Mouse (Mus musculus) adrenal gland, postnatal 14 days (tissue): ENCODE data around the gene Rpl38. TPM values are rescaled to one million over a fixed set of nuclear protein-coding genes. Genes with fewer than 3 reads are reported as not detected.

Experiments used
- DNase-seq: peaks from one replicate; pipeline ENCODE4 v3.0.0; 2021; ENCODE audit warnings: mixed read lengths
- total RNA-seq: library from RNA; stranded (reverse); gene quantifications from 2 replicates; pipeline ENCODE4 v1.2.3, GENCODE M21; 2021

Gene Rpl38
- total RNA-seq, 1 experiment from 2014 or later: 1,048 TPM

DNA sequence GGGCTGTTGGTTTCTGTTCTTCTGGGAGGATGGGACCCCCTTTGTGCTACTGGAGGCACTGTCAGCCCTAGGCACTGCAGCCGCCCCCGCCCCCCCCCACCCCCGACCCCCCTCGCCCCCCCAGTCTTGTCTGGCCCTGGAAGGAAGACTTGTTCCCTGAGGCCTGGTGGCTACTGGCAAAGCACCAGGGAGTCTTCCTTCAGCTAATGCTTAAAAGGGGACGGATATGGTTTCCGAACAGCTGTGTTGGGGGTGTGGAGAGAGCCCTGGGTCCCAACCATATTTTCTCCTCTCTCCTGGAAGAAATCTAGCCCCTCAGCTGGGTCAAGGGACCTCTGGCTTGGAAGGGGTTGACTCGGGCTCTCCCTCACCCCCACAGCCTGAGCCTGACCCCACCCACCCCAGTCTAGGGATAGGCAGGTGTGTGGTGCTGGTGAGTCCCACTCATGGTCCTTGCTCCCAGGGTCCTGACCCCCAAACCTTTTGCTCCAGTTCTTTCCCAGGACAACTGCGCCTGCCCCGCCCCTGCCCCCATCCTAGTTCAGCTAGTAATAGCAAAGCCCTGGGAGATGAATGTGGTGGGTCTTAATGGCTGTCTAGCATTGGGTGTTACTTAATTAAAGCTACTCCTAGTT, 8.7 kb downstream of the Rpl38 start:
- no peak for DNase-seq

DNA sequence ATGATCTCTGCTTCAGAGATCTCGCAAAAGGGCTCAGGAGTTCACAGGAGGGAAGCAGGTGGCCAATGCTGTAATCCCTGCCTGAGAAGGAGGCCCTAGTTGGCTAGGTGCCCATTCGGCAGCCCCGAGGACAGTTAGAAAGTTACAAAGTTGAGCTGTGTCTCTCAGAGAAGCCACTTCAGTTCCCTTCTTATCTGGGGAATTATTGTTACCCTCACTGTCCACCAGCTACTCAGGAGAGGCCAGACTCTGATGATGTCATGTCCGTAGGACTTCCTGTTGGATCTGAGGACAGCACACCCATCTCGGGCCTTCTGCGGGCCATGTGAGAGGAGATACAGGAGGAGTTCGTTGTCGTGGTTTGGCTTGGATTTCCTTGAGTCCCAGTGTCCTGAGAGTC, 11.3 kb downstream of the Rpl38 start:
- peak; percentile 76 for DNase-seq

DNA sequence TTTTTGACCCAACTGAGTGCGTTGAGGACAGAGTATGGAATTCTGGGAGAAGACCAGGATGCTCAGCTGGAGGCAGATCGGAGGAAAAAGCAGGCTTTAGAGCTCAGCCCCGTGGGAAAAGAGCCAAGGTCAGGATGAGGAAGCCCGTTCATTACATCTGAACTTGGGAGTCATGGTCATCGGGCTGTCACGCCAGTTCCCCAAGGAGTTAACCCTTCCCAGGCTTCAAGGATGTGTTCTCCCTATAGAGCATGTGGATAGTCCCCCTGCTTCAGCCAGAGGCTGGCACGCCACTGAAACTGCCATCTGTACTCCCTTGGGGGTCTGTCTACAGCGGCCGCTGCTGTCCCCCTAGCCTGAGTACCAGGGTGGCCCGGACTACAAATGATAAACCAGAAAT, 12.0 kb downstream of the Rpl38 start:
- peak; percentile 84 for DNase-seq

DNA sequence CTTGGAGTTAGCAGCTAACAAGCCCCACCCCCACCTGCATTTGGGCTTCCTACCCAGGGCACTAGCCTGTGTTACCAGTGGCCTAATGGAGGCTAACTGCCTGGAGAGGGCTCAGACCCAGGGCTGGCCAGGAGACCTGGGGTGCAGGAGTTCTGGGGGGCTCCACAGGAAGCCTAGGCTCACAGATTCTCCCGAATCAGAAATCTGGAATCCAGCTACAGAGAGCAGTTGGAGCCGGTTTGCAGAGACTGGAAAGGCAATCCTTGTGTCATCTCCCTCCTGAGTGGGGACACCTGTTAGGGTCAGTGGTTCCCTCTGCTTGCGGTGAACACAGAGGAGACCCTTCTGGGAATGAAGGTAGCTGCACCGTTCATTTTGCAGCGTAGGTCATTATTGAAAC, 12.7 kb downstream of the Rpl38 start:
- no peak for DNase-seq

DNA sequence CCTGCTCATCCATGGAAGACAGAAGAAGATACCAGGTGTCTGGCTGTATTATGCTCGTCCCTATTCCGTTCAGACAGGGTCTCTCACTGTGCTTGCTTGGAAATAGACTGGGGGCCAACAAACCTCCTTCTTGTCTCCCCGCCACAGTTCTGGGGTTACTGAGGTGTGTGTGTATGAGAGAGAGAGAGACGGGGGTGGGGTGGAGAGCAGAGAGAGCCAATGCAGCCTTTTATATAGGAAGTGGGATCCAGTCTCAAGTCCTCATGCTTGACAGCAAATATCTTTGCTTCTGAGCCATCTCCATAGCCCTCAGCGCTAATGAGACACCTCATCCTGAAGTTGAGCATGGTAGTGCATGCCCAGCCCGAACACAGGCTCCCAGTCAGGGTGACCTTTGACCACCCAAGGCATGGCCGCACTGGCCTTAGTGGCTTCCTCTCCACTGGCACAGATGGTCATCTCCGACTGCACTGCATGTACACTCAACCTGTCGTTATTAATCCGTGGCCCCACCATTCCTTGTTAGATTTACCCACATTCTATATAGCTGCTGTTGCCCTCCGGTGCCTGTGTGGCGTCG, 14.1 kb downstream of the Rpl38 start:
- no peak for DNase-seq

DNA sequence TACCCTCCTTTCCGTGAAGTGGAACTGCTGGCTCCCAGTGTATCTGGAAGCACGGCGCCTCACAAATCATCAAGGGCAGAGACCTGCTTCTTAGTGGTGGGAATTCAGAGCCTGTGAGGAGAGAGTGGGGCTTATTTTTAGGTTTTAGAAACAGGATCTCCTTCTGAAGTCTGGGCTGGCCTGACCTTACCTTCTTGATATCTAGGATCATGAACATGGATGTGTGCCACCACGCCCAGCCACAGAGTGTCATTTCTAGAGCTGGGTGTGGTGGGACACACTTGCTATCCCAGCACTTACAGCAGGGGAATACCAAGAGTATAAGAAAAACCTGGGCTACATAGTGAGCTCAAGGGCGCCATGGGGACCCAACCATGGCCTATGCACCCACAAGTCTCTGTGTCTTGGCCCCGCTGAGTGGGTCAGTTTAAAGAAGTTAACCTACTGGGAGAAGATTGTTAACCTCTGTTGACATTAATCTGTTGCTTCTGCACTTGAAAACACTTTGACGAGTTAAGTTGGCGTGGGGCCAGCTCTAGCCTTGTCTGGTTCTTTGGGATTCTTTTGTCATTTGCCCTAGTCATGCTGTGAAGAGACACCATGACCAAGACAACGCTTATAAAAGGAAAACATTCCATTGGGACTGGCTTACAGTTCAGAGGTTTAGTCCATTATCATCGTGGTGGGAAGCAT, 14.9 kb downstream of the Rpl38 start:
- no peak for DNase-seq

DNA sequence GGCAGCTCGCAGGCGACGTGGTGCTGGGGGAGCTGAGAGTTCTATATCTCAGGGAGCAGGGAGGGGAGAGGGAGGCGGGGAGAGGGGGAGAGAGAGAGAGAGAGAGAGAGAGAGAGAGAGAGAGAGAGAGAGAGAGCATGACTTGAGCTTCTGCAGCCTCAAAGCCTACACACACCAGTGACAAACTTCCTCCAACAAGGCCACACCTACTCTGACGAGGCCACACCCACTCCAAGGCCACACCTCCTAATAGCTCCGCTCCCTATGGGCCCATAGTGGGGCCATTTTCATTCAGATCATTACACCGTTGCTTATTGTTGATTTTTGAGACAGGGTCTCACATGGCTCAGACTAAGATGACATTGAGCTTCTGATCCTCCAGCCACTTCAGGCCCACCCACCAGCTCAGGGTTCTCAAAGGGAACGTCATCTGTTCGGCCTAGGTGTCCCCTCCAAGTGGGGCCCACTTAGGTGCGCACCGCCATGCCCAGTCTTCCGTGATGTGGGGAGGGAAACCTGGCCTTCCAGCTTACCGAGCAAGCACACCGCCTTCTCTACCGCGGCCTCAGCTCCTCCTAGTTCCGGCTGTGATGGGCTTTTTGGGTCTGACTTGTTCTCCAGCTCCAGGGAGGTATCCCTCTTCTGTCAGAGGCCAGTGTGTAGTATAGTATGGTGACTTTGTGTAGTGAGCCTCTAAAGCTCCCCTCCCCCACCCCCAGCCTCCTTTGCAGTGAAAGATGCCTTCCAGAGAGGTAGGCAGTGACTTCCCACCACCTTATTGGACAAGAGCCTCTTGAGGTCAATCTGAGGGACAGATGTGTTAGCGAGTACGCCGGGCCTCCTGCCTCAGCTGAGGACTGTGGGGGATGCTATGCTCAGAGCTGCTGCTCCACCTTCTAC, 15.6 kb downstream of the Rpl38 start:
- DNase-seq: peak; percentile 9

DNA sequence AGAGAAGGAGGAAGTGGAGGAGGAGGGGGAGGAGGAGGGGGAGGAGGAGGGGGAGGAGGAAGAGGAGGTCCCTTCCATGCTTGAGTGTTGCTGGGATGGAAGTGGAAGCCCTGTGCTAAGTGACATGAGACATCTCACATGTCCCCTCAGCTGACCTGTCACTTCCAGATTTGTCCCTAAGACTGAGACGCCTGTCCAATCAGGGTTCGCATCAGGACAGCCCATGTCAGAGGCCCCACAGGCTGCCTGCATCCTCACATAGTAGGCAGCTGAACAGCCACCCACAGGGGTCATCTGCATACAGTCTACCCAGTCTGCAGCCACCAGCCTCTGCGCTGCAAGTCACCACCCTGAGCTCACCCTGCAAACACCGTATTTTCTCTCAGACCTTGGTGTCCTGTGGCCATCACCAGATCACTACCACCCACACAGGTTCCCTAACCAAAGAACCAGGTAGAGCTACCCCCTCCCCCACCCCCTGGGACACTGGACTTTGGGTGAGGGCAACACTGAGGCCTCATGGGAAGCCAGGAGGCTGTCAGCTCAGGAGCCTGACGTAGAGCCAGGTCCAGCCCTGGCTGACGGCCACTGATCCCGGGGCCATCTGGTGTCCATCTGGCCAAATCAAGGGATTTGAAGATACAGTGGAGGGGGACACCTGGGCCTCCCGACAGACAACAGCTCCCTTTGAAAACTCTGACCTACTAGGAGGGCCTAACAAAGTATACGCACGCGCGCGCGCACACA, 16.5 kb downstream of the Rpl38 start:
- DNase-seq: peak; percentile 51

DNA sequence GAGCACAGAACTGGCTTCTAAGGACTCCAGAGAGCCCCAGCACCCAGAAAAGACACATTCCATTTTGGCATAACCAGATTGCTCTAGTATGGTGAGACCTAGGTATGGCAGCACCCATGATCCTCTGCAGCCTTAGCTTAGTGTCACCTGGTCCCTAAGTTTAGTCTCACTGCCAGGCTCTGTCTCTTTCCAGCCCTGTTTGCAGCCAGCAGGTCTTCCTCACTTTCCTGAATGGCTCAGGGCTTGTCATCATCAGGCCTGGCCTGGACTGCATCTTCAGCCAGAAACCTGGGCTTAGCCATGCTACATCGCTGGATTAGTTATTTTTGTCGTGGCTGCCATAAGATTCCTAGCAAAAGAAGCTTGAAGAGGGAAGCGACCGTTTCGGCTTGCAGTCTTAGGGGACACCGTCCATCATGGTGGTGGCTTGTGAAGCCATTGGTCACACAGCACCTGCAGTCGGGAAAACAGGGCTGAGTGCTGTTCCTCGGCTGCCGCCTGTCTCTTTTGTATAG, 17.3 kb downstream of the Rpl38 start:
- DNase-seq: no peak

DNA sequence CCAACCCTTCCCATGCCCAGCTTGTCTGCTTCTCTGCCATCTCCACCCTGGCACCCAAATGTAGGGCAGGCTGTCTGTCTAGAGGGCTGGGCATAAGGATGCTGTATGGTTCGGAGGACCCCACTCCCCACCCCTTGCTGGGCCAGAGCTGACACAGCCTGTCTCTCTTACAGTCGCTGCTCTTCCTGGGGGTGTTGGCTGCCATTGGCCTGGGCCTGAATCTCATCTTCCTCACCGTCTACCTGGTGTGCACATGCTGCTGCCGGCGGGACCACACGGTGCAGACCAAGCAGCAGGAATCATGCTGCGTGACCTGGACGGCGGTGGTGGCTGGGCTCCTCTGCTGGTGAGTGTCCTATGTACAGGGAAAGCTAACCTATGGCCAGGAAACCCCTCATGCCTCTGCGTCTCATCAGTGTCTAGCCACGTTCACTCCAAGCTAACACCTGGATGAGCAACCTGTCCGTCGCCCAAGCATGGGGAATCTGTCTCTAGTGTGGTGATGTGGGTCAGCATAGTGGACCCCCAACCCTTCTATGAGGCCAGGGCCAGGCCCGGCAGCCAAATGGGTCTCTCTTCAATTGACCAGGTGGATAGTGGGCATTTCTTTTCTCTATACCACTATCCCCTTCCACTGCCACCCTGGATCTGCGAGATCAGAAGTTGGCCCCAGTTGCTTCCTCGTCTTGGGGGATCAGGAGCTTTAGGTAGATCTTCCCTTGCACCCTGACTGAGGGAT, 18.1 kb downstream of the Rpl38 start:
- DNase-seq: no peak

DNA sequence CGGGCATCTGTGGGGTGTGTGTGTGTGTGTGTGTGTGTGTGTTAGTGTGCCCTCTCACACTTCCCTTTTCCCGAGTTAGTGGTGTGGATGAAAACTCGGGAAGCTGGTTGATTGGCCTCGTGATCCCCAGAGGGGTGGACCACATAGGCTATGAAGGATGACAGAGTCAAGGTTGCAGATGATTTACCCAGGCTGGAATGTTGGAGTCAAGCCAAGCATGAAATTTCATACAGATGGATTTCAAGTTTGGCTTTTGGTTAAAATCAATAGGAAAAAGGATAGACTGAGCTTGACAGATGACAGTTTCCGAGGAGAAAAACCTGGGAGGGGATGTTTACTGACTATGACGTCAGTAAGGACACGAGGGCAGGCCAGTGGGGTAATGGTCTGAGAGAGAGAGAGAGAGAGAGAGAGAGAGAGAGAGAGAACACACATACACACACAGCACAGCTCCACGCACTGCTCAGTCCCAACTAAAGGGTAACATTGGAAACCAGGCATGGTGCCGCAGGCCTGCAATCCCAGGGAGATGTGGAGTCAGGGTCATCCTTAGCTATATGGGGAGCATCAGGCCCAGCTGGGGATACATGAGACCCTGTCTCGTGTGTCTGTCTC, 19.4 kb downstream of the Rpl38 start:
- peak; percentile 60 for DNase-seq

DNA sequence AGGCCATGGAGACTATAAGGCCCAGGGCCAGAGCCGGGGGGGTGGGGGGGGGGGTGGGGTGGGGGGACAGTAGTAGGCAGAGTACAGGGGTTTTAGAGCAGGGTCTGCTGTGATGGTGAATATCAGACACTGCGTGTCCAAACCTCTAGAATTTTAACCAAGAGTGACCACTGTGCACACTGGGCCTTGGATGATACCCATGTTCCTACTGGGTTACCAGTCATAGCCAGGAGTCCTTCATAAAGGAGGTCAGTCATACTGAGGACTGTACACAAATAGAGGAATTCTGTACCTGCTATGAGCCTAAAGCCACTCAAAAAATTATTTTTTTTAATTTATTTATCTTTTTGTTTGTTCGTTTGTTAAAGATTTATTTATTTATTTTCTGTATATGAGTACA, 20.4 kb downstream of the Rpl38 start:
- no peak for DNase-seq

DNA sequence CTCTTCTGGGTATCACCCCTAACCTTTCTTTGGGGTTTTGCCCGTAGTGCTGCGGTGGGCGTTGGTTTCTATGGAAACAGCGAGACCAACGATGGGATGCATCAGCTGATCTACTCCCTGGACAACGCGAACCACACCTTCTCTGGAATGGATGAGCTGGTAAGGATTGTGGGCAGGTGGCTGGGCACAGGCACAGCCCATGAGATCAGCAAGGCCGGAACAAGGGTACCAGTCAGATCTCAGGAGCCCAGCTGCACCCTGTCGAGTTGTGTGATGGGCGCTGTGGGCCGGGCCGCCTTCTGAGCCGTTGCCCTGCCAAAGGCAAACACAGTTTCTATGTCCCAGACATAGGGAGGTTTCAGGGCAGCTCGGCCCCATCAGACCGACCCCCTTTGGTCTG, 21.9 kb downstream of the Rpl38 start:
- DNase-seq: no peak

DNA sequence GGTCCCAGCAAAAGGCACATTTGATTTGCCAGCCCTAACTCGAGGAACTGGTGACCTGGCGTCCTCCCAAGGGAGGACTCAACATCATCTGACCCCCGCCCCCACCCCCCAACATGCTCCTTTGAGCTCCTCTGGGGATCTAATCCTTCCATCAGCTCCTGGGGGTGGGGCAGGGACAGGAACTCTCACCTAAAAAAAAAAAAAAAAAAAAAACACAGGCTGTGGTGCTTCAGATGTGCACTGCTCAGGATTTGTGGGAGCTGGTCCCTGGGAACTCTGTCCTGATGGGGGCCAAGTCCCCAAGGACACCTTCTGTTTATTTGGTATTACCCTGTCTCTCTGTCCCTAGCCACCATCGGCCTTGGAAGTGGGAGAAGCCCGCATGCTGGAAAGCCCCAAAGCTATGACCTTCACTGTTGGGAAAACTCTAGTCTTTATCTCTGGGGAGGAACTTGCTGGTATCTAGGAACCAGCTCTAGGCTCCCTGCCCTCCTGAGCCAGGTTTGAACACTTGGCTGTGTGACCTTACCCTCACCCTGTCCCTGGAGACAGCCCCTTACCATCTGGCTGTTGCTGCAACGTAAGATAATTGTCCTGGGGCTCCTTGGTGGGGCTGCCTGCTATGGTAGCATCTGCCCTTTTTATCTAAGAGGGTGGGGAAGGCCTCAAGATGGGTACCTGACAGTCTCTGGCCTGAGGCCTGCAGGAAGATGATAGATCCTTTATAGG, 23.3 kb downstream of the Rpl38 start:
- peak; percentile 74 for DNase-seq

DNA sequence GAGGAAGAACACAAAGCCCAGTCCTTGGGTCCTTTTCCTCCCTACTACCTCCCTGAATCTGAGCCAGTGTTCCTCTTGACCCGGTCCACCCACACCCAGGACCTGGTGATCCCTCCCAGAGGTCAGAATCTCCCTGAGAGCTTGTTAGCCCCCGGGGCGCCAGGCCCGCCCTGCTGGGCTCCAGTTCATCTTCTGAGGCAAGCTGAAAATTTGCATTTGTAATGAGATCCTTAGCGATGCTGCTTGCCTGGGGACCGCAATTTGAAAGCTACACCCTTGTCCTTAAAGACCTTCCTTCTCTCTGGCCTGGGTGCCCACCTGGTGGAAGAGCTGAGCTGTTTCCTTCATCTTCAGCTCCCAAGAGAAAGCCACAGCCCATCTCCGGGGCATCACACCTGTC, 24.3 kb downstream of the Rpl38 start:
- DNase-seq: no peak

DNA sequence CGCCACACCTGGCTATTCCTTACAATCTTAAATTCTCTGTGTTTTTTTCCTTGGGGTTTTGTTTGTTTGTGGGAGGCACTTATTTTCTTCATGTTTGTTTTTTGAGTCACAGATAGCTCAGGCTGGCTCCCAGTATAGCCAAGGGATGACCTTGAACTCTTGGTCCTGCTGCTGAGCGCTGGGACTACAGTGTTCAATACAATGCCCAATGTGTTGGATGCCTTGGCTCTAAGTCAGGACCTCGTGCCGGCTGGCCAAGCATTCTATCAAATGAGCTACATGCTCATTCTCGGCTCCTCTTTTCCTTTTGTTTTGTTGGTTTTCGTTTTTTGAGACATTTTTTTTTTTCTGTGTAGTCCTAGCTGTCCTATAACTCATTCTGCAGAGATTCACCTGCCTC, 25.1 kb downstream of the Rpl38 start:
- no peak for DNase-seq

DNA sequence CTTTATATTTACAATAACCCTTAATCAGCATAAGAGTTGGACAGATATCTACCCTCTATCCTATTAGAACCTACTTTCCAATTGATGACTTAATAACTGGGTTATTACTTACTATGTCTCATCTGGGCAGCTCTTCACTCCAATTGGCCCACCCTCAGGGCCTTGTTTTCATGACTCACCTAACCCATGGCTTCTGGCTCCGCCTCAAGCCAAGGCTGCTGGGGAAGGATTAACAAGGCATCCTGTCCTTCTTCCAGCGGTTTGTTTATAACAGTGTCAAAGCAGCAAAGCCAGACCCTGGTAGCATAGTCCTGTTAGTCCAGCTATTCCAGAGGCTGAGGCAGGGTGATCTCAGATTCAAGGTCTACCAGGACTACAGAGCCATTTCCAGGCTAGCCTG, 26.1 kb downstream of the Rpl38 start:
- DNase-seq: peak; percentile 79

DNA sequence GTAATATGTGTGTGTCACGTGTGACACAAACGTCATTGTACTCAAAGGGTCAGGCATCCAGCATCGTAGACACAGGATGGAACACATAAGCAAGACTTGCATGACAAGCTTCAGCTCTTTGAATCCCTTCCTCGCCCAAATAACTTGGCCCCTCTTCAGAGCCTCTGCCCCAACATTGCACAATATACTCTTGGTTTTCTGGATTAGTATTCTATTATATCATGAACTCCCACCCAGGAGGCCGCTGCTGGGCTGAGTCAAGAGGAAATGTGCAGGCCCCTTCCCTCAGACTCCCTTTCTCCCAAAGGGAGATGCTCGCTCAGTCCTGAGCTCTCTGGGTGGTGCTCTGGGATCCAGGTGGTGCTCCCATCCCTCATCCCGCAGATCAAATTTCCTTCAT, 30.2 kb downstream of the Rpl38 start:
- no peak for DNase-seq

DNA sequence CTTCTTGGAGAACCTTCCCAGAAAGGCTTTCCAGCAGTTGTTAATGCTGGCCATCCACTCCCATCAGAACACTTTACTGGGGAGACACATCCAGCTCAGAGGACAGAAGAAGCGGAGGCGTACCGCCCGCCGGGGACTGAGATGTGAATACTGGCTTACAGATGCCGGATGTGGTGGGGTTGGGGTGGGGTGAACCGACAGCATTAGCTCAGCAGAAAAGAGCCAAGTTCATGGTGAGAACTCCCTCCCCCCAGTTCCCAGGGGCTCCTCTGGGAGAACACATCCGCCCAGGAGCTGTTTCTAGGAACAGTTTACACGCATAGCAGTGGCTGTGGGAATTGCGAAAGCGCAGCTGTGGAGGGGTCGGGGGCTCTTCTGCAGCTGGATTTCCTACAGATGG, 31.2 kb downstream of the Rpl38 start:
- peak; percentile 32 for DNase-seq
